Mouse (Mus musculus) Patski (cell line): ENCODE data around the gene Synm. TPM values are rescaled to one million over a fixed set of nuclear protein-coding genes. Genes with fewer than 3 reads are reported as not detected.

Experiments used
- ATAC-seq: fragments of 100-300 bp; one replicate; pipeline ENCODE4 v1.8.0; 2021
- CTCF ChIA-PET: fragments of 350-600 bp; sonication (Branson Sonifier 250); formaldehyde crosslinking; loops from one replicate; lab custom pipeline; 2022; ENCODE audit warnings: inconsistent platforms; lab: Charles Lee
- POLR2A ChIA-PET: fragments of 350-600 bp; sonication (Branson Sonifier 250); formaldehyde crosslinking; loops from one replicate; lab custom pipeline; 2022; ENCODE audit warnings: antibody characterized with exemption, inconsistent platforms; lab: Charles Lee
- DNase-seq: peaks from one replicate; pipeline ENCODE4 v3.0.0-alpha.2; 2011; ENCODE audit warnings: low read depth, low spot score
- H3K27me3 ChIP-seq: fragments of 371-371 bp; one replicate; pipeline ENCODE4 v1.5.1; 2021
- CTCF ChIP-seq: fragments of 100-300 bp; IDR thresholded peaks from one replicate; pipeline ENCODE4 v1.5.1; 2021
- in situ Hi-C: fragments of 300-500 bp; cut with MboI; formaldehyde crosslinking; loops from 3 replicates; pipeline ENCODE4 v1.11.1; 2018; ENCODE audit warnings: low pct_unique_long_range_greater_than_20kb, mixed read lengths
- polyA plus RNA-seq: library from polyadenylated mRNA; unstranded; gene quantifications from one replicate; pipeline ENCODE4 v1.2.3, GENCODE M21; 2021

Gene Synm
- polyA plus RNA-seq, 1 experiment from 2014 or later: 5.9 TPM

DNA sequence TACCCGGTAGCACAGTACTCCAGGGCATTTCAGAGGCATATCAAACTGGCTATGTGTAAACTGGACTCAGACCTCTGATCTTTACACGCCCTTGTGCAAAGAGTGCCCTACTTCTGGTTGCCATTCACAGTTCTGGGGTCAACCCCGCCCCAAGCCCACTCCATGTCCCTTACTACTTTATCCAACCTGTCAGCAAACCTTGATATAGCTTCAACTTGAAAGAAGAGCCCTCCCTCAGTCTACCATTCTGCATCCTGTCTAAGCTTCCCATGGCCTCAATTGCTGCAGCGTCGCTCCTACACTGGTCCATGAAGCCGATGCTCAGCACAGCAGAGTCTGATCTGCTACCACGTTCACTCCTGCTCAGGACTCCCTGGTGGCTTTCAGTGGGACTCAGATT, 4.2 kb downstream of the Synm start:
- no peak for ATAC-seq
- in situ Hi-C loops: loop anchor here (25.0 kb wide), 1 partner anchor 518 kb away; no protein-coding TSS in a partner anchor
- CTCF ChIA-PET: interaction anchor here (1.2 to 2.5 kb wide), 2 partner anchors 69 to 83 kb away, joined by 3 to 16 read pairs; no protein-coding TSS in a partner anchor

DNA sequence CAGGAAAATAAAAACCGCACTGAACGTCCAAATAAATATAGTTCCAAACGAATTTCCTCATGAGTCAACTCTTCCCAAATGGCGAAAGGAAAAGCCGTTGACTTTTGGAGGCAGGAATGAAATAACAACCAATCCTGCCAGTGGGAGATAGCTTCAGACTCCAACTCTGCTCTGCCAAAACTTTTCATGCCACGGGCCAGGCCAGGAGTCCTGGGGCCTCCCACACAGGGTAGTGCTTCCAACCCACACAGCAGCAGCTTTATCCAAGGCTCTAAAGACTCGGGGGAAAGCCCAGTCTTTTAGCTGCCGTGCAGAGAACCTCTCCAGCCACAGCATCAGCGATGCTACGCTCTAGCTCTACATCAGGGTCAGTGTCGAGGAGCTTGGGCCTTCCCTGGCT, 4.9 kb downstream of the Synm start:
- no peak for DNase-seq
- in situ Hi-C loops: loop anchor here (25.0 kb wide), 1 partner anchor 517 kb away; no protein-coding TSS in a partner anchor
- CTCF ChIA-PET: interaction anchor here (0.9 to 2.5 kb wide), 2 partner anchors 67 to 82 kb away, joined by 3 to 16 read pairs; no protein-coding TSS in a partner anchor

More for the DNA sequence above, 4.2 kb downstream of the Synm start:
- TF ChIP-seq CTCF: no peak
- POLR2A ChIA-PET: interaction anchor here (0.5 to 0.8 kb wide), 2 partner anchors 52 to 89 kb away, joined by 3 read pairs; no protein-coding TSS in a partner anchor
- no peak for DNase-seq
- no peaks in the 10 kb centered on the region for H3K27me3 ChIP-seq

DNA sequence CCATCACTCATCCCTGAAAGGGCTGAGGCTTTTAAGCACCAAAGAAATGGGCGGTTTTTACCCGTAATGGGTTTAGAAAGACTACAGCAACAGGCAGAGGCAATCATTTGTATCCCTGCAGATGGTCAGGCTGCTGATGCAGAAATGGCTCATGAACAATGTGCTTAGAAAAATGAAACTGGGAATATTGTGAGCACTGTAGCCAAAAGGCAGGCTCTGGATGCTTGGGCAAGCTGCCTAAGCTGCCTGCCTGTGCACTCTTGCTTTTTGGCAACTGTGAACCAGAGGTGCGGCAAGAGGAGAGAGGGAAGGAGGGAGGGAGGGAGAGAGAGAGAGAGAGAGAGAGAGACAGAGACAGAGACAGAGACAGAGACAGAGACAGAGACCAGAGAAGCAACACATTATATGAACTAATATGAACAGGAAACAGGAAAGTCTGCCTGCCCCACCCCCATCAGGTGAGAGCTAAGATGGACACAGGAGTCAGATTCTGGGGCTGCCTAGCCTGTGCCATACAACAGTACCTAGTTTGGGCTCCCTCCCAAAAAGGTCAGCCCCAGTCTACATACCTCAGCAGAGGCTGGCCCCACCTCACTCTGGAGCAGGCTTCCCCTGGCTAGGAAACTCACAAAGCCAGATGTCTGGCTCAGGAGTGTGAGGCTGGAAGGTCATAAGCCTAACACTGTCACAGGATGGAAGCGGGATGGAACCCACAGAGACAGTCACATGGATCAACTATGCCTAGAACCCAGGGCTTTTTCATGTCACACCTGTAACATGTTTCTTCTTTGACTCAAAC, 9.9 kb downstream of the Synm start:
- ChIA-PET POLR2A (no interaction called here), CTCF (interaction anchor here (1.7 to 3.0 kb wide), 2 partner anchors 9 to 10 kb away, joined by 8 to 10 read pairs; partner anchors contain the start of gene Synm)
- DNase-seq: no peak
- in situ Hi-C loops: loop anchor here (25.0 kb wide), 1 partner anchor 512 kb away; no protein-coding TSS in a partner anchor
- ATAC-seq: no peak
- TF ChIP-seq CTCF: no peak
- no peaks in the 10 kb centered on the region for H3K27me3 ChIP-seq

More for the DNA sequence above, 4.9 kb downstream of the Synm start:
- H3K27me3 ChIP-seq: no peaks in the 10 kb centered on the region
- POLR2A ChIA-PET: interaction anchor here (0.7 to 0.8 kb wide), 2 partner anchors 52 to 78 kb away, joined by 3 read pairs; no protein-coding TSS in a partner anchor
- ATAC-seq: no peak
- TF ChIP-seq CTCF: no peak

DNA sequence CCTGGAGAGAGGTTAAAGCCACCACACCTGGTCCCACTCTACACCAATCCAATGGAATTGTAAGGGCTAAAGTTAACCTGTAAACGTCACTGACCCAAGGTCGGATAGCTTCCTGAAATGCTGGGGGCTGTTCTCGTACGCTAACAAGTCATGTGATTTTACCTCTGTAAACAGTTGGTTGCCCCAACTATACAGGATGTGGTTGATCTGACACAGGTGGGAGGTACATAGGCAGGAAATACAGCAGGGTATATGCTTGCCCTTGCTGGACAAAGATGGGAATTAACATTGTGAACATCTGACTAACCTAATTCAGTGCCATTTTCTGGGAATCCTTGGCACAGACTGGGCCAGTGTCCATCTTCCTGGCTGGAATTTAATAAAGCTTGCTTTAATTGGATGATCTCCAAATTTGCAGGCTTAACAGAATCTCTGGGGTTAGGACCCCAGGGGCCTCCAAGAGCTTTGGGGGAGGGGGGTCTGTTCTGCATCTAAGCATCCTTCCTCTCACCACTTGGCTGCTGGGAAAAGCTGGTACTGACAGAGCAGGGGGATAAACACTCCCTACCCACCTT, 11.7 kb downstream of the Synm start:
- no peak for ATAC-seq
- TF ChIP-seq CTCF: no peak
- no peaks in the 10 kb centered on the region for H3K27me3 ChIP-seq
- DNase-seq: no peak
- CTCF ChIA-PET: interaction anchor here (0.7 to 3.0 kb wide), 4 partner anchors 9 to 75 kb away, joined by 3 to 10 read pairs (median 6); partner anchors contain the start of gene Synm
- in situ Hi-C loops: no loop called here
- POLR2A ChIA-PET: interaction anchor here (0.7 kb wide), 1 partner anchor 11 kb away, joined by 3 read pairs; no protein-coding TSS in a partner anchor

DNA sequence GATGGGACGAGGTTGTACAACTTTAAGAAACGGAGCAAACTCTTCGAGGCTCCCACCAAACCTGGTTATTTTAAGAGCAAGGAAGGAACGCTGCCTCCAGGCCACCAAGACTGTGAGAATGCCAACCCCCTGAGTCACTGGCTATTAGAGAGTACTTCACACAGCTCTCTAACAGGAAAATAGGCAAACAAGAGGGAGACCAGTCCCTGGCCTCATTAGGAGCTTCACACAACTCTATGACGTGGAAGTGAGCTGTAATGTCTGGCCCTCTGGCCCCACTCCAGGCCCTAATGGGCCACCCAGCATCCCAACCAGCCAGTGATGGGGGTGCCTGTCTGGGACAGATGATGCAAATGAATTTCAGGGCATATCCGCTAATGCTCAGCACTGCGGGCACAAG, 17.8 kb downstream of the Synm start:
- TF ChIP-seq CTCF: no peak
- ATAC-seq: peak; percentile 96
- ChIA-PET CTCF (interaction anchor here (1.0 to 2.4 kb wide), 2 partner anchors 43 to 69 kb away, joined by 3 to 12 read pairs; no protein-coding TSS in a partner anchor), POLR2A (no interaction called here)
- no peaks in the 10 kb centered on the region for H3K27me3 ChIP-seq
- DNase-seq: peak; percentile 82
- in situ Hi-C loops: no loop called here

DNA sequence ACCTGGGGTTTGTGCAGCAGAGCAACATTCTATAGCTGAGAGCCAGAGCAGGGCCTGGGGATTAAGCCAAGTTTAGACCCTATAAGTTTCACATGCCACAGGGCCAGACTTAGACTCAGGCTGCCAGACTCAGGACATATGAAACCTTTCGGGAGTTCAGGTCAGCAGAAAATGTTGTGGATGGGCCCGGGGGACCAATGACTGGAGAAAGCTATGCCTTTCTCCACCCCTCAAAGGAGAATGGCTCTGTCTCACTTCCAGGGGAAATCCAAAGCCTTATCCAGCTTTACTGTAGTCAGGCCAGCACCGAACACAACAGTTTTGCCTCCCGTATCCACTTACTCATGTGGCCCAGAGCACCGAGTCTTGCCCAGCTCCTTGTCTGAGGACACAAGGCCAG, 18.7 kb downstream of the Synm start:
- POLR2A ChIA-PET: no interaction called here
- DNase-seq (no peak), ATAC-seq (no peak)
- CTCF ChIA-PET: interaction anchor here (1.0 to 2.4 kb wide), 3 partner anchors 12 to 68 kb away, joined by 4 to 12 read pairs (median 5); no protein-coding TSS in a partner anchor
- in situ Hi-C loops: no loop called here
- H3K27me3 ChIP-seq: no peaks in the 10 kb centered on the region
- TF ChIP-seq CTCF: no peak

- H3K27me3 ChIP-seq: no peaks in the 10 kb centered on the region
- CTCF ChIA-PET: interaction anchor here (1.0 to 2.4 kb wide), 3 partner anchors 12 to 67 kb away, joined by 4 to 12 read pairs (median 5); no protein-coding TSS in a partner anchor
- no peak for DNase-seq
- TF ChIP-seq CTCF: no peak
- in situ Hi-C loops: no loop called here
- no peak for ATAC-seq
- POLR2A ChIA-PET: no interaction called here
Measured at GRCm38 (mm10) chr7:67740382-67740781, 19.2 kb downstream of the Synm start.

GRCm38 (mm10) chr7:67732276-67732675, 27.3 kb downstream of the Synm start:
- TF ChIP-seq CTCF: no peak
- no peak for DNase-seq
- H3K27me3 ChIP-seq: no peaks in the 10 kb centered on the region
- CTCF ChIA-PET: interaction anchor here (0.7 kb wide), 1 partner anchor 27 kb away, joined by 3 read pairs; the partner anchor contains the start of gene Synm
- in situ Hi-C loops: no loop called here
- POLR2A ChIA-PET: interaction anchor here (1.1 kb wide), 1 partner anchor 12 kb away, joined by 3 read pairs; no protein-coding TSS in a partner anchor
- no peak for ATAC-seq

- ChIA-PET POLR2A (interaction anchor here (0.6 to 0.9 kb wide), 2 partner anchors 39 to 158 kb away, joined by 3 to 4 read pairs; no protein-coding TSS in a partner anchor), CTCF (no interaction called here)
- no peak for DNase-seq
- no peak for TF ChIP-seq CTCF
- in situ Hi-C loops: no loop called here
- H3K27me3 ChIP-seq: no peaks in the 10 kb centered on the region
- ATAC-seq: no peak
Measured at GRCm38 (mm10) chr7:67730431-67731110, 29.0 kb downstream of the Synm start.

DNA sequence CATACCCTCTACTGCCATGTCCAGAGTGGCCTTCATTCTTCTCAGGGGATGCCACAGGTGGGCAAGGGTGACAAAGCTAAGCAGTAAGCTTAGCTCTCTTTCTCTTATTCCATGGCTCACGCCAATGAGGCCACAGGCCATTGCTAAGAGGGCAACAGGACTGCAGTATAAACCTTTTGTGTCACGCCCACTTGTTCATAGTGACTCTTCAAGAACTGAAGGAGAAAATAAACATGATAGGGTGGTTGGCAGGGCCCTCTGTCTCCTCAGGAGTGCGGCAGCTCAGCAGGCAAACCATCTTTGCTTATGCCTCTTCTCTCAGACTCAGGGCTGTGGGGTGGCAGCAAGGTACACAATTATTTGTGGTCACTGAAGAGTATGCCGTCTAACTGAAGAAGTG, 30.7 kb downstream of the Synm start:
- in situ Hi-C loops: no loop called here
- DNase-seq (no peak), ATAC-seq (no peak)
- no peaks in the 10 kb centered on the region for H3K27me3 ChIP-seq
- TF ChIP-seq CTCF: no peak
- POLR2A ChIA-PET: interaction anchor here (0.9 kb wide), 1 partner anchor 18 kb away, joined by 3 read pairs; no protein-coding TSS in a partner anchor
- CTCF ChIA-PET: interaction anchor here (2.2 kb wide), 1 partner anchor 11 kb away, joined by 5 read pairs; no protein-coding TSS in a partner anchor
